Mouse (Mus musculus) regulatory T cell (primary cell): ENCODE data around the gene Capg.

Experiments
- in situ Hi-C: fragments of 300-600 bp; cut with MboI, MseI; formaldehyde crosslinking; loops from one replicate; pipeline ENCODE4 v1.15.1; 2025; ENCODE audit warnings: high pct_unique_total_duplicates

The Capg gene

DNA sequence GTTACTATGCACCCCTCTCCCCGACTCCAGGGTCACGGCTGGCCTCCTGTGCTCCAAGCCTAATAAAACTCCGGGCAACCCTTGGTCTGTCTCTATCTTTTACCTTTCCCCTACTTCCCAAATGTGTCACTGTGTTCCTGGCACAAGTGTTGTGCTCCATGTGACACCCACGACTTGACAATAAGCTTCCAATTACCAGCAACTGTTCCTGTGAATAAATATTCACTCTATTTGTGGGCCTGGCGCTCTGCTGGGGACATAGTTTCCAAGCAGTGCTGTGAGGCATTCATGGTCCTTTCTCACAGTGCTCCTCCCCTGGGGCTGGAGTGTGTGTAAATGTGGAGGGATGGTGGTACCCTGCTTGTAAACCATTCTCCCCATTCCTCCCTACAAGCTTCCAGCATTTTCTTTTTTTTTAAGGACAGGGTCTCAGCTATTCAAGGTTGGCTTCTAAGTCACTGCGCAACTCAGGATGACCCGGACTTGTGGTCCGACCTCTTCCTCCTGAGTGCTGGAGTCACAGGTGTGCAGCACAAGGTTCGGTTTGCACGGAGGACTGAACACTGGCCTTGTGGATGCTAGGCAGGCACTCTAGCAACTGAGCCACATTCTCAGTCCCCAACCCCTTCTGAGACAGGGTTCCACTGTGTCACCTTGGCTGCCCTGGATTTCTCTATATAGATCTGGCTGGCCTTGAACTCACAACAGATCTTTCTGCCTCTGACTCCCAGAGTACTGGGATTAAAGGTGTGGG is 26.6 kb downstream of the Capg start:
- in situ Hi-C loops = no loop called here

DNA sequence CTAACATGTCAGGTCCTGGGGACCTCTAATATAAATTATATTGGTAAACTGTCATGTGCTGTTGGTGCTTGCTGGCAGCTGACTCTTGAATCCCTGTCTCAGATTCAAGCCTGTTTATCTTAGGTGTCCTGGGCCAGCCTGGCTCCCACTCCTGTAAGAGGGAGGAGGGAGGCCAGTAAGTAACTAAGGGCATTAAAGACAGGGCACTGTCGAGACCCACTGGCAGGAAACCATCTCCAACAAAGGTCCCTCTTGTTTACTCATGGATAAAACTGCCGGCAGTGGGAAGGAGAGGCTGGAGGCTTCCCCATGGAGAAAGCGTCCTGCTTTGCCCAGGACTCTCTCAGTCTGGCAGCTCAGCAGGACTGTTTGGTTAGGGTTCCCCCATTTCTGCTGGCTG is 27.6 kb downstream of the Capg start:
- in situ Hi-C loops = no loop called here

DNA sequence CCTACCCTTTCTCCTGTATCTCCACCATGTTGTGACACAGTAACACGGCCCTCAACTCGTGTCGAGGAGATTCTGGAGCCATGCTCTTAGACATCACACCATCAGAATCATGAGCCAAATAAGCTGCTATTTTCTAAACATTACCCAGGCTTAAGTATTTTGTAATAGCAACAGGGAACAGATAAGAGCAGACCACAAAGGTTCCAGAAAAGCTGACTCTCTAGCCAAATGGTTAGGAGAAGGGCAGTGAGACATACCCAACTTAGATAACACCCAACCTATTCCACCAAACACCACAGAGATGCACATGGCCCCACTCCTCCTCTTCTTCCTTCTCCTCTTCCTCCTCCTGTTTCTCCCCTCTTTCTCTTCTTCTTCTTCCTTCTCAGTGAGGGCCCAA is 31.9 kb downstream of the Capg start:
- in situ Hi-C loops = no loop called here

DNA sequence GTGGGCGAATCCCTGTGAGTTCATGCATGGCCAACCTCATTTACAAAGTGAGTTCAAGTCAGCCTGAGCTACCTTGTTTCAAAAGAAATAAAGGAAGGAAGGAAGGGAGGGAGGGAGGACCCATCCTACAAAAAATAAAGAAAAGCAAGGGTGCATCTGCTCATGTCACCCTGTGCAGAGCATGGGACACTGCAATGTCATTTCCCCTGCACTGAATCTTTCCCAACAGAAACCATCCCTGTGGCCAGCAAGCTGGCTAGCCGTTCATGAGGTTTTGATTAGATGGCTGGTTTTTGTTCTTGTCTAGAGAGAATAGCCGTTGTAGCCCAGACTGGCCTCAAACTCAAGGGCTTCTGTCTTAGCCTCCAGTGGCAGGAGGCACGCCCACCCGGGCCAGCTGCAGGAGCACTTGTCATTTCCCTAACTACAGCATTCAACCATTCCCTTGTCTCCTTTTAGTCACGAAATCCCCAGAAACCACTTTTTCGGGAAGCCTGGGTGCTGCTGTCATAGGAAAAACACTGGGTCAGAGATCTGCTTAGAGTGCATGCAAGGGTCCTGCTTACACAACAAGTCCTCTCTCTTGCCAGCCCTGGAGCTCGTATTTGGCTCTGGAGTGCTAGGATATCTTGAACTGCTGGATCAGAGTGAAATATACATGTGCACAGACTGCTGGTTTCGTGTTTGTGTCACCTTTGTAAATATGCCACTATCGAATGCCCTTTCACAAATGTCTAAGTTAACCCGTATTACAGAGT is 37.6 kb downstream of the Capg start:
- in situ Hi-C loops = no loop called here

DNA sequence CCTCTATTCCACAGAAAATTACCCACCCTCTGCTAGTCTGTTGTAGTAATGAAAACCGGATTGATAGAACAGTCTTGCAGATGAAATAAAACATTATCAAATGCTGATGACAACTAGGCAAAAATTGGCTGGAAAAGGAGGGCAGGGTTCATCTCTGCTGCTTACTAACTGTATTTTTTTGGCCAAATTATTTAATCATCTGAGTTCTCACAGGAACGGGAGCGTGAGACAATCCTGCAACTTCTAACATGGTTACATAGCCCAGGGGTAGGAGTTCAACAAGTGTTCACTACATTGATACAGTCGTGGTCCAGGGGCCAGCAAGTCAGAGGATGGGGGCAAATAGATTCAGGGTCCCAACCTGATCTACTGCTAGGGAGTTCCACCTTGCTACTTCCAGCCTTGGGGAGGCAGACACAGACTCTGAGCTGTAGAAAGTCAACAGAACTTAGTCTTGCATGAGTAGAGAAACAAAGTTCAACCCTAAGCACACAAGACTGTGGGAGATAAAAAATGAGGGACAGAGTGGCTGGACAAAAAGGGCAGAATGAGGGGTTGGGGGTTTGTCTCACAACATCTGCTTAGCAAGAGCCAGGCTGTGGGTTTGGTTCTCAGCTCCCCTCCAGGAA is 39.1 kb downstream of the Capg start:
- in situ Hi-C loops = no loop called here

DNA sequence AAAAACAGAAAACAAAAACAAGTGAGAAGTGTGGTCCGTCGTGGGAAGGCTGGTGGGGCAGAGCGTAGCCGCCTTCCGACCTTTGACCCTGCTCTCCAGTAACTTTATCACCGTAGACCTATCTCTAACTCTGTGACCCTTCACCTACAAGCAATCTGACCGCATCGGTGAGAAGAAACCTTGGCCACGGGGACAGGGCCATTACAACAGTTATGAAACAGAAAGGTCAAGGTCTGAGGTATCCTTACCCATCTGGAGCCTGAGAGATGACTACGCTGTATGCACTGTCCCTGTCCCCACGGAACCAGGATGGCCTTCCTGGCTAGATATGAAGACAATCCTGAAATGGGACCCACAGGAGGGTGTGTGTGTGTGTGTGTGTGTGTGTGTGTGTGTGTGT is 40.0 kb downstream of the Capg start:
- in situ Hi-C loops = no loop called here

DNA sequence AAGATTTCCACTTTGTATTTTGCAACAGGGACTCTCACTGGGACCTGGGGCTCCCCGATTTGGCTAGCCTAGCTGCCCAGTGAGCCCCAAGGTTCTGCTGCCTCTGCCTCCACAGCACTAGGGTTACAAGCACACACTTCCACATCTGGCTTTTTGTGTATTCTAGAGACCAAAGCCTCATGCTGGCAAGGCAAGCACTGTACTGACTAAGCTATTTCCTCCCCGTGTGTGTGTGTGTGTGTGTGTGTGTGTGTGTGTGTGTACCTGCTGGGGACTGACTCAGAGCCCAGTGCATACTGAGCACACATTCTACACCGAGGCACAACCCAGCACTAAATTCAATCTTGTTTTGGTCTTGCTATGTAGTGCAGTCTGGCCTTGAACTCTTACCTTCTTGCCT is 42.5 kb downstream of the Capg start:
- in situ Hi-C loops = no loop called here

DNA sequence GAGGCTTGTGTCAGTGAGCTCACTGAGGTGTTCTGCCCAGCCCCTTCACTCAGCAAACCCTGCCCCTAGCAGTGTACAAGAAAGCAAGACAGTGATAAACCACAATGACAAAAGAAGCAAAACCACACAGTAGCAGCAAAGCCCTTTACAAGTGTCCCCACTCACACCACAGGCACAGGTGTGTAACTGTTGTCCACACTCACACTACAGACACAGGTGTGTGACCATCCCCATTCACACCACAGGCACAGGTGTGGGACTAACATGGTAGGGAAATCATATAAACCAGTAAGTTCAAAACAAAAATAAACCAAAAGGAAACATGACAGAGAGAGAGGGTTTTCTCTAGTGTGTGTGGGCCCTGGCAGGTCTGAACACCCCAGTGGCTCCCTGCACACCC is 44.1 kb downstream of the Capg start:
- in situ Hi-C loops = no loop called here

DNA sequence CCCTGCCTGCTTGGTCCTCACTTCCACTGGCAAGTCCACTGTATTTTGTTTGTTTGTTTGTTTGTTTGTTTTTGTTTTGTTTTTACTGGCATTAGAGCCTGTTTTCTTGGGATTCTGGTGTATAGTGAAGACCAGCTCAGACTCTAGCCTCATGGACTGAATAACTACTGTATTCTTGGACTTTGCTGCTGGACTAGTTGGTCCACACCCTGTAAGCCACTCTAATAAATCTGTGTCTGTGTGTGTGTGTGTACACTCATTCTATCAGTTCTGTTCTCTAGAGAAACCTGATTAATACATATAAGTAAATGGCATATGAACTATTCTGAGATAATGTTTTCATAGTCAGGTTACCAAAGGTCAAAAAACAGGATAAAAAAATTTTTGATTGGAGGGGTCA is 45.9 kb downstream of the Capg start:
- in situ Hi-C loops = no loop called here

DNA sequence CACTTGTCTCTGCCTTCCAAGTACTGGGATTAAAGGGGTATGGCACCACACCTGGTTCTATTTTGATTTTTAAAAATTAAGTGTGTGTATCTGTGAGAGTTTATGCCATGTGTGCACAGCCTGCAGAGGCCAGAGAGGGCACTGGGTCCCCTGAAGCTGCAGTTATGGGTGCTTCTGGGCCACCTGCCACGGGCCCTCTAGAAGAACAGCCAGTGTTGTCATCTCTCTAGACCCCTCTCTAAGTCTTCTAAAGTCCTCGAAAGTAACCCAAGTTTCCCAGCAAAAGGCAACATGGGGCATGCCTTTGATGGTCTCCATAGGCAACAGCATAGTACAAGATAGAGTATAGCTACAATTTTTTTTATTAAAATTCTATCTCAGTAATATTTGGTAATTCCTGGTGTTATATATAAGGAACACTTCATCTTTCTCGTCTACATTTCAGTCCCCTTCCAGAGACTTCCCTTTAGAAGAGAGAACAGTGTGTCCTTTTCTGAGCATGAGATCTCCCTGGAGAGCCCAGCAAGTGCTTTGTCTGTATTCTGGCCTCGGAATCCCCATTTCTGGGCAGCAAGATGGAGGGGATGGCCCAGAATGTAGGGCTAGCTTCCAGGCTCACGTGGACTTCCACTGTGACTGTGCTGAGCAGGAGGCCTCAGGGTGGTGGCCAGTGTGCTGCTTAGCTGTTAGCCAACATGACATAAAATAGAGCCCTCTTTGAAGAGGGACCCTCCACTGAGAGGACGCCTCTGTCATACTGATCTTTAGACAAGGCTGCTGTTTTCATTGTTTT is 49.0 kb downstream of the Capg start:
- in situ Hi-C loops = no loop called here

DNA sequence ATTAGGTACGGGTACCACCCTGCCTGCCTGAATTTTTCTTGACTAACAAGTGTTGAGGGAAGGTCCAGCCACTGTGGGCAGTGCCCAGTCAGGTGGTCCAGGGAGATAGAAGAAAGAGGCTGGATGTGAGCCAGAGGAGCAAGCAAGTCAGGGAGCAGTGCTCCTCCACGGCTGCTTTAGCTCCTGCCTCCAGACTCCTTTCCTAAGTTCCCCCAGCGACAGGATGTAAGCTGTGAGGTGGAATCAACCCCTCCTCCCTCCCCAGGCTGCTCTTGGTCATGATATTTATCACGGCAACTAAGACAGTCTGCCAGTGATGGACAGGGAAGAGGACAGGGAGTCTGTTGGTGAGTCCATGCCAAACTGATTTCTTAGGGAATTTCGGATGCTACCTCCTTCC is 49.7 kb downstream of the Capg start:
- in situ Hi-C loops = no loop called here

DNA sequence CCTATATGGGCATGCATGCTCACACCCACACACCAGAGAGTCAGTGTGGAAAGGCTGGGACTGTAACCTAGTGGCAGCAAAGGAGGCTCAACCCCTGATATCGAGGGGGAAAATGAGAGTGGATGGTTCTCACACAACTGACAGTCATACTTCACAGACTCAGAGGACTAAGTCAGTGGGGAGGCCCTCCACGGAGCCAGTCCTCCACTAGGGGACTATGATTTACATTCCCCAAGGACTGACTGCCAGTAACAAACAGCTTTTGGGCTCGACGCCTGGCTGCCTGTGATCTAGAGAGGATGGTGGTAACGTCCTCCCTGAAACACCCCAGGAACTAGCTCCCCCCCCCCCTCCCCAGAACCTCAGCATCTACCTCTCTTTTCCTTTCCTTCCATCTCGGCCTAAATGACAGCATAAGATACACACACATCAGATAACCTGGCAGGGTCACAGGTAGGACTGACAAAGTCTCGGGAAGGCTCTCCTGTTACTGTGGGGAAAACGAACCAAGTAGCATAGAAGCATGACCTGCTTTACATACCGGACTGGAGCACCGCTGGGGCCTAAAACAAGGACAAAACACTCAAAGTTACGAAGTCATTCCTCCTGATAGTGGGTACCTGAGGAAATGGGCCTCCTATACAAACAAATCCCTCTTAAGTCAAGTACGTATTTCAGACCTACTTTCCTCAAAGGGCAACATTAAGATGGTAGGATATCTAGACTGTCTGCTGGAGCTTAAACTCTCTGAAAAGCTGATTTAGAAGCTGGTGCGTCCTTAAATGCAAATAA is 53.1 kb downstream of the Capg start:
- in situ Hi-C loops = no loop called here

DNA sequence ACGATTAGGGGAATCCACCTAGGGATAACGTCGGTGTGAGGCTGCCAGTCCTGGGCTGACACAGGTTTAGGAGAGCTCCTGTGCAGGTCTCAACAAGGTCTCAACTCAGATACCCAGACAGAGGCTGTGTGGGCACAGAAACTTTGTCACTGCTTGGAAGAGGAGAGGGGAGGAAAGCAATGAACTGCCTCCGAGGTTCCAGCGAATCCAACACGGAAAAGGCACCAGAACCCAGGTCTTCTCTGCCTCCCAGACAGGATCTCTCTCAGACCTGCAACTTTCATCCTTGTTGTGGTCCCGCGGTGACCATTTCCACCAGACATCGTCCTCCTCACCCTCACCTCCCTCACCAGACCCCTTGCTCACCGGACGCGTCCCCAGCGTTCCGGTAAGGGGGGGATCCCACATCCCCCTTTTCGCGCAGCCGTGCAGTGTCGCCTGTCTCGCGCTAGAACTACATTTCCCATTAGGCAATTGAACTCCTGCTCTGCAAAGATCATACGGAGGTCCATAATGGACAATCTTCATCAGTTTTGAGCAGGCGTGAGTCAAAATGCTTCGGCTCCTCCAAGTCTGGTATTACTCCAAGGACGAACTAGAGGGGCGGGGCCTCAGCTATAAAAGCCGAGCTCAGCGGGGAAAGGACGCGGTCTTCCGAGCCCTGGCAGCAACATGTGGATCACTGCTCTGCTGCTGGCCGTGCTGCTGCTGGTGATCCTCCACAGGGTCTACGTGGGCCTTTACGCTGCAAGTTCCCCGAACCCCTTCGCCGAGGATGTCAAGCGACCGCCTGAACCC is 54.0 kb downstream of the Capg start, which contains the start of the genes Elmod3 and Retsat:
Gene Elmod3 (minus strand): TSS at position 458 of the 798 bp plus-strand sequence.
Gene Retsat (plus strand): TSS at position 520 of the 798 bp plus-strand sequence.
- in situ Hi-C loops = no loop called here

DNA sequence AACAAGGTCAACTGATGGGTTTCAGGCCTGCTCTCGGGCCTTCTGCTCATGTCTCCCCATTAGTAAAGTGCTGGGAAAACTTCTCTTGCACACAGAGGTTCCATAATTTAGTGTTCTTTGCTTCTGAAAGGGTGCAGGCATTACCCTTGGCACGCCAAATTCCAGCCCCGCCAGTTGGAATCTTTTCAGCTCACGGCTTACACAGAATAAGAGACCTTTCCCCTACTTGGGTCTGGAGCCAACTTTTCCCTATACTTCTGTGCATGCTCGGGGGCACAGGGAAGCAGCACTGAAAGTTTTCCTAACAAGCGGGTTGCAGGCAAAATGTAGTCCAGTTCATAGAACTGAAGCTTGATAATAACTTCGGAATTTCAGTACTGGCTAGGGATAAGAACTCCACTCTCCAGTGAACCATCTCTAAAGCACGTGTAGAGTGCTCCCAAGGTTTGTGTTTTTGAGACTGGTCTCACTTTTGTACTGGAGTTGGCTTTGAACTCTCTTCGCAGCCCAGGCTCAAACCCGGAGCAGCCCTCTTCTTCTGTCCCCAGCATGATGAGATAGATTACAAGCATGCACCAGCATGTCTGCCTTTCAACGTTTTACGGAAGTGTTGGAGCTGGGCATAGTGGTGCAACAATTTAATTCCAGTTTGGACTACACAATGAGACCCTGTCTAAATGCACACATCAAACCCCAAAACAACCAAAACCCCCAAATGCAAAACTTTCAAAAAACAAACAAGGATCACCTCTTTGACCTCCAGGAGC is 54.8 kb downstream of the Capg start:
- in situ Hi-C loops = no loop called here

DNA sequence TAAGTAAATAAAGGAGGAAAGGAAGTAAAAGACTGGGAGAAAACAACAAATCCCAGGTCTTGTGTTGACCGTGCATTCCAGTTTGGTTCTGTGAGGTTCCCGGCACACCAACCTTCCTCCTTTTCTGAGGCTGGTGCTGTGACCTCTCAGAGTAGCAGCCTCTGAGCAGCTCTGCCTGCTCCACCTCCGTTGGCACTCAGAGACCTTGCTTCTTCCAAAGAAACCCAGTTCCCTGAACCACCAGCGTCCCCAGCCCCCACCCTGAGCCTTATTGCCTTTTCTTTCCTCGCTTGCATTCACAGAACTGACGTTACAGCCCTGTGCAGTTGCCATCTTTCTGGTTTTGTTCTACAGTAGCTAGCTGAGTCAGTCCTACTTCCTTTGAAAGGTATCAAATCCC is 56.0 kb downstream of the Capg start:
- in situ Hi-C loops = no loop called here

DNA sequence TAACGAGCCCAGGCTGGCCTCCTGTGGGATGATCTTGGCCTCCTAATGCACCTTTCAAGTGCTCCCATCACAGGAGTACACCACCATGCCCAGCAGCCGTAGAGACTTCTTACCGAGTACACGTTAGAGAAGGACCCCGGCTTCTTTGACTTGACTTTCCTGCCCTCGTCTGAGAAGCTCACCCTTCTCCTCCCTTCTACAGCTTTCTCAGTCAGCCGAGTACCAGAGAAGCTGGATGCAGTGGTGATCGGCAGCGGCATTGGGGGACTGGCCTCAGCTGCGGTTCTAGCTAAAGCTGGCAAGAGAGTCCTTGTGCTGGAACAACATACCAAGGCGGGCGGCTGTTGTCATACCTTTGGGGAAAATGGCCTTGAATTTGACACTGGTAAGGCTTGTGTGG is 56.6 kb downstream of the Capg start:
- in situ Hi-C loops = no loop called here

DNA sequence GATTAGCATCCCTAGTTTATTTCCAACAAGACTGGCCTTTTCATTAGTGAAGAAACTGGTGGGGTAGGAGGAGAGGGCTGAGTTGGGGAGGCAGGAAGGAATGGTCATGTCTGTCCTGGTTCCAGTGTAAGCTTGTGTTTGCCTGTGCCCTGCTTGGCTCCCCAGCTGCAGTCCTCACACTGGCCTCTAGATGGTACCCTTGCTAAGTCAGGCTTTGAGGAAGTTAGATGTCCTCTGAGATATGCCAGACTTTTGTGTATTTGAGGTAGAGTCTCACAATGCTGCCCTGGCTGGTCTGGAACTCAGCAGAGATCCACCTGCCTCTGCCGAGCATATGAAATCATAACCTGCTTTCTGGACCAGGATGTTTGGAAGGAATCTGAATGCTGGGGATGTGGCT is 57.5 kb downstream of the Capg start:
- in situ Hi-C loops = no loop called here

DNA sequence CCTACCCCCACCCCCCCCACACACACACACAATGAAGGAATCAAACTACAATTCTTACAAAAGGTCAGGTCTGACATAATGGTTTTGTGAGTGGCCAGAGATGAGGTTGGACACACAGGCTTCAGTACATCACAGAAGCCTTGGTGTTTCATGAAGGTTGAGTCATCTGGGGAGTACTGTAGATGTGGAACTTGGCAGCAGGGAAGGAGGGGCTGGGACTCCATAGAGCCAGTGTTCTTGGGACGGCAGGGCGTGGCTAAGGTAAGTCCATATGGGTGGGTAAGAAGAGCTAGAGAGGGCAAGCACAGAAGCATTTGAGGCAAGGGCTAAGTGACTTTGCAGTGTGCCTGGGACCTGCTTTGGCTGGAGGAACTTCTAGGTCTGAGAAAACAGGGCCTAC is 59.9 kb downstream of the Capg start:
- in situ Hi-C loops = no loop called here

DNA sequence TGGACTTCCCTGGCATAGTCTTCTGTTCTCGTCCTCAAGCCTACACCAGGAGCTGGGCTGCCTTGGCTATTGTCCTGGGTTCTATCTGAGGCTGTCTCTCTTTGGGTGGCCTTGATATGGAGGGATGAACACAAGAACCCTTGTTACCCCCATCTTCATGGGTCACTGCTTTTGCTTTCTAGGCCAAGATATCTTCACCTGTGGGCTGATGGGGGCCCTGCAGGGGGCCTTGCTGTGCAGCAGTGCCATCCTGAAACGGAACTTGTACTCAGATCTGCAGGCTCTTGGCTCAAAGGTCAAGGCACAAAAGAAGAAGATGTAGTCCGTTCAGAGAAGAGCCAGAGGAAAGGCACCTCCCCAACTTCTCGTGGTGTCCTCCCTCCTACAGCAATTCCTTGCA is 62.9 kb downstream of the Capg start:
- in situ Hi-C loops = no loop called here

DNA sequence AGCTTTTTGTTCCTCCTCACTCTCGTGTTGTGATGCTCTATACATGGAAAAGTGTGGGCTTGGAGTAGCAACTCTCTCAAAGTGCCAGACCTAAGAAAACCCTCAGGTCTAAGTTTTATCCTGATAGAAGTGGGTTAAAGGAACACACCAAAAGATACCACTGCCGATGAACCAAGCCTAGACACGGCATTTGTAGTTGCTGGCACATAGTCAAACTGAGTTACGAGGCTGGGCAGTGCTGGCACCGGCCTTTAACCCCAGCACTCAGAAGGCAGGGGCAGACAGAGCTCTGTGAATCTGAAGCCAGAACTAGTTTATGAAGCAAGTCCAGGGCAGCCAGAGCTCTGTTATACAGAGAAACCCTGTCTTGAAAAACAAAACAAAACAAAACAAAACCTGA is 63.5 kb downstream of the Capg start:
- in situ Hi-C loops = no loop called here
